Mouse (Mus musculus): ENCODE measurements around the gene Aimp2. TPM values are rescaled to one million over a fixed set of nuclear protein-coding genes. Genes with fewer than 3 reads are reported as not detected.

Gene Aimp2
- polyA plus RNA-seq, 1 experiment from 2014 or later = 114 TPM

DNA sequence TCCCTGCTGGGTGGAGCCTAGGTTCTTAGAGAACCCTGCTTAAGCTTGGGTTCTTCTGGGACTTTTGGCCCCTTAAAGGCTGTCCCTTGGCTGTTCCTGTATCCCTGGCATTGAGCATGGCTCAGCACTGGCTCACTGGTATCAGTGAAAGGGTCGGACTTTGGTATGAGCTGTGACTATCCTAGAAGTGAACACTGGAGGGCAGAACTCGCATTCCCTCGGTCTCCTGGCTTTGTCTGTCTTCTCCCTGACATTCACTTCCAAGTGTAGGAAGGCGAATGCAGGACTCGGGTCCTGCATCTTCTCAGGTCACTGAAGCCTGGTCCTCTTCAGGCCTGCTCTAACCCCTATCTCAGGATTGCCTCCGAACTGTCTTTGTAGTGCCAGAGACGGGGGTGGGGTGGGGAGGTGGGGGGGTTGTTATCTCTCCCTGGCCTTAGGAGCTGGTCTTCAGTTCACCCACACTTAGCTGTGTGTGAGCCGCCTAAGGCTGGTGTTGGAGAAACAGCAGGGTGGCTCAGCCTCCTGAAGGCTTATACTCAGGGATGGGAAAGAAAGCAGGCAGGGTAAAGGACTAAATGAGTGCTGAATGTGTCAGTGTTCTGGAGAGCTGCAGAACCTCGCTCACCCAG is 17.3 kb downstream of the Aimp2 start:
- WGBS = 77% methylated on average over 9 of the region's 9 CpGs
- ATAC-seq (ENCODE audit: insufficient number of reproducible peaks, low FRiP score, low TSS enrichment, low read depth) (no peak), DNase-seq (ENCODE audit: low spot score) (no peak)
- Histone ChIP-seq H3K9me3 (ENCODE audit: control insufficient read depth, low read length) (no peaks in the 10 kb centered on the region), H3K36me3 (ENCODE audit: control insufficient read depth, insufficient read depth, low read length) (peaks cover 7% of the 10 kb centered on the region; the same call in 1 of the 2 replicates), H3K4me3 (ENCODE audit: low read depth, low read length) (no peak overlapping the region), H3K27ac (replicated peaks; ENCODE audit: low read depth, low read length) (no peak overlapping the region), H3K27me3 (ENCODE audit: control insufficient read depth, insufficient read depth, low read length) (no peaks in the 10 kb centered on the region), H3K9ac (ENCODE audit: low read length) (no peak overlapping the region), H3K4me1 (ENCODE audit: control insufficient read depth, insufficient read depth, low read length) (no peaks in the 10 kb centered on the region), H3K4me2 (ENCODE audit: low read depth, severe bottlenecking) (no peak overlapping the region)

DNA sequence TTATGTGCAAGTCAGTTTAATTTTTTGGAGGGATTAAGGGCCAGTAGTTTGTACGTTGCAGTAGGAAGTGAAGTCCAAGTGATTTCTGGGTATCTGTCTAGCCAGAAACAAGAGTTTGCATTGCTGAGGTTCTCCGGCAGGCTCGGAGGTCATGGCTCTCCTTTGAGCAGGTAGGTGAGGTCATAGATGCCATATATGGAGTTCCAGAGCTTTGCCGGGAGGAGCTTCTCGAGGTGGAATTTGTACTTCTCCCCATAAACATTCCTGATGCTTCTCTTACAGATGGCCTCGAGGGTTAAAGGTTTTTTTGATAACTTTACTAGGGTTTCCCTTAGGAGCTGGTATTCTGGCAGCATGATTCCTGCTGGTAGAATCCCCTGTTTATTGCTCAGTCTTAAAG is 18.9 kb downstream of the Aimp2 start:
- Histone ChIP-seq H3K9me3 (ENCODE audit: control insufficient read depth, low read length) (no peaks in the 10 kb centered on the region), H3K9ac (ENCODE audit: low read length) (no peak overlapping the region), H3K4me3 (ENCODE audit: low read depth, low read length) (no peak overlapping the region), H3K4me1 (ENCODE audit: control insufficient read depth, insufficient read depth, low read length) (no peaks in the 10 kb centered on the region), H3K36me3 (ENCODE audit: control insufficient read depth, insufficient read depth, low read length) (peaks cover 13% of the 10 kb centered on the region), H3K27me3 (ENCODE audit: control insufficient read depth, insufficient read depth, low read length) (no peaks in the 10 kb centered on the region), H3K27ac (replicated peaks; ENCODE audit: low read depth, low read length) (no peak overlapping the region), H3K4me2 (ENCODE audit: low read depth, severe bottlenecking) (no peak overlapping the region)
- DNase-seq (ENCODE audit: low spot score) (no peak), ATAC-seq (ENCODE audit: insufficient number of reproducible peaks, low FRiP score, low TSS enrichment, low read depth) (no peak)
- WGBS = 75% methylated on average over 6 of the region's 6 CpGs

DNA sequence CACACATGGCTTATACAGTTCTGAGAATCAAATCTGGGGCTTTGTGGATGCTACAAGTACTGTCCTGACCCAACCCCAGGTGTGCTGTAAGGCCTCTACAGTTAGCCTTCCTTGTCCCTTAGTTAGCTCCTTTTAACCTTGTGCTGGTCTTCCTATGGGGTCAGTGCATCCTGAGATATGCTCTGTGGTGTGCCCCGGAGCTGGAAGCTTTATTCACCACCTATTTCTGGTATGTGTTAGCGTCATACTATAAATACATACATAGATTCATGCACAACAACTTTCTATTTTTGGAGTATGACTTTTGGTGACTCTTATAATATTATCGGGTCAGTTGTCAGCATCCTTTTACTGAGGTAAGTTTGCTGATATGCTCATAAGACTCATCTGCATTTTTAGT is 24.4 kb downstream of the Aimp2 start:
- peaks cover 30% of the 10 kb centered on the region for H3K36me3 ChIP-seq (ENCODE audit: control insufficient read depth, insufficient read depth, low read length)
- 95% methylated on average over 3 of the region's 3 CpGs for WGBS
- no peak overlapping the region for H3K27ac ChIP-seq (replicated peaks; ENCODE audit: low read depth, low read length)
- ATAC-seq (ENCODE audit: insufficient number of reproducible peaks, low FRiP score, low TSS enrichment, low read depth) = no peak
- H3K27me3 ChIP-seq (ENCODE audit: control insufficient read depth, insufficient read depth, low read length) = no peaks in the 10 kb centered on the region
- no peak for DNase-seq (ENCODE audit: low spot score)
- no peaks in the 10 kb centered on the region for H3K9me3 ChIP-seq (ENCODE audit: control insufficient read depth, low read length)
- H3K9ac ChIP-seq (ENCODE audit: low read length) = no peak overlapping the region
- H3K4me3 ChIP-seq (ENCODE audit: low read depth, low read length) = no peak overlapping the region
- H3K4me2 ChIP-seq (ENCODE audit: low read depth, severe bottlenecking) = no peak overlapping the region
- no peaks in the 10 kb centered on the region for H3K4me1 ChIP-seq (ENCODE audit: control insufficient read depth, insufficient read depth, low read length)

- Histone ChIP-seq H3K4me1 (ENCODE audit: control insufficient read depth, insufficient read depth, low read length) (no peaks in the 10 kb centered on the region), H3K4me2 (ENCODE audit: low read depth, severe bottlenecking) (no peak overlapping the region), H3K36me3 (ENCODE audit: control insufficient read depth, insufficient read depth, low read length) (peaks cover 12% of the 10 kb centered on the region; the same call in 1 of the 2 replicates), H3K27ac (replicated peaks; ENCODE audit: low read depth, low read length) (no peak overlapping the region), H3K9ac (ENCODE audit: low read length) (no peak overlapping the region), H3K27me3 (ENCODE audit: control insufficient read depth, insufficient read depth, low read length) (no peaks in the 10 kb centered on the region), H3K4me3 (ENCODE audit: low read depth, low read length) (no peak overlapping the region), H3K9me3 (ENCODE audit: control insufficient read depth, low read length) (no peaks in the 10 kb centered on the region)
- ATAC-seq (ENCODE audit: insufficient number of reproducible peaks, low FRiP score, low TSS enrichment, low read depth) (no peak), DNase-seq (ENCODE audit: low spot score) (no peak)
- 72% methylated on average over 4 of the region's 4 CpGs for WGBS
Observed at GRCm38 (mm10) chr5:143874571-143874970, 35.1 kb downstream of the Aimp2 start.

DNA sequence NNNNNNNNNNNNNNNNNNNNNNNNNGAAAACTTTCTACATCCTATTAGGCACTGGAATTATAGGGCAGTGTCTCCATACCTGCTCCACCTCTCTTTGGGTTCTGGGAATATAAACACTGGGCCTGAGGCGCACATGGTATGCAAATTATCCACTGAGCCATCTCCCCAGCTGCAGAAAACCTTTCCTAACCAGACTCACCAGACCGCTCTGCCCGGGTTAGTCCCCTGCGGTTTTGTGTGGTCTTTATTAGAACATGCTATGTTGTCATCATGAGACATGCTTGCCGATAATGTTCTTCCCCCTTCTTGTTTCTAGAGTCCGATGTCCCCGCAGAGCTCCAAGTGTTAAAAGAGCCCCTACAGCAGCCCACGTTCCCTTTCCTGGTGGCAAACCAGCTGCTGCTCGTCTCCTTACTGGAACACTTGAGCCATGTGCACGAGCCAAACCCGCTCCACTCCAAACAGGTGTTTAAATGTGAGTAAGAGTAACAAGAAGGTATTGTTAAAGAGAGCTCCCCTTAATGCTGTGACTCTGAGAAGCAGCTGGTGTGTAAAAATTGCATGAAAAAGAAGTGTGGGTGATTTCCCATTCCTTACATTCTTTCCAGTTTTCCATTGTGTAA is 38.0 kb downstream of the Aimp2 start:
- Histone ChIP-seq H3K36me3 (ENCODE audit: control insufficient read depth, insufficient read depth, low read length) (peaks cover 8% of the 10 kb centered on the region; the same call in 1 of the 2 replicates), H3K27me3 (ENCODE audit: control insufficient read depth, insufficient read depth, low read length) (no peaks in the 10 kb centered on the region)
- DNase-seq (ENCODE audit: low spot score) = no peak

More for the DNA sequence above, 38.0 kb downstream of the Aimp2 start:
- no peak overlapping the region for H3K4me2 ChIP-seq (ENCODE audit: low read depth, severe bottlenecking)
- no peaks in the 10 kb centered on the region for H3K9me3 ChIP-seq (ENCODE audit: control insufficient read depth, low read length)
- H3K4me3 ChIP-seq (ENCODE audit: low read depth, low read length) = no peak overlapping the region
- H3K27ac ChIP-seq (replicated peaks; ENCODE audit: low read depth, low read length) = no peak overlapping the region
- ATAC-seq (ENCODE audit: insufficient number of reproducible peaks, low FRiP score, low TSS enrichment, low read depth) = no peak
- H3K9ac ChIP-seq (ENCODE audit: low read length) = no peak overlapping the region
- WGBS = 89% methylated on average over 11 of the region's 11 CpGs
- H3K4me1 ChIP-seq (ENCODE audit: control insufficient read depth, insufficient read depth, low read length) = no peaks in the 10 kb centered on the region

Other genes with a start within 250 kb of the Aimp2 start
- 33.5 and 39.5 TPM in 2 replicates for gene Usp42, start 177.6 kb downstream of the Aimp2 start, polyA plus RNA-seq (2014; fragmentation: Nextera tagmentation; extraction: Ambion mirVana)
- gene Eif2ak1, start 92.1 kb downstream of the Aimp2 start, polyA plus RNA-seq (2014; fragmentation: Nextera tagmentation; extraction: Ambion mirVana) = 50.1 and 55.1 TPM in 2 replicates
- 0.21 TPM in 2 replicates for gene Ankrd61, start 12.2 kb downstream of the Aimp2 start, polyA plus RNA-seq (2014; fragmentation: Nextera tagmentation; extraction: Ambion mirVana)
- 39.1 and 39.3 TPM in 2 replicates for gene Pms2, start 117 bp upstream of the Aimp2 start, polyA plus RNA-seq (2014; fragmentation: Nextera tagmentation; extraction: Ambion mirVana)
- gene Gm42421, start 18.3 kb upstream of the Aimp2 start, polyA plus RNA-seq (2014; fragmentation: Nextera tagmentation; extraction: Ambion mirVana) = 0.69 and 0.87 TPM in 2 replicates
- 0.68 and 0.73 TPM in 2 replicates for gene Rsph10b, start 23.2 kb upstream of the Aimp2 start, polyA plus RNA-seq (2014; fragmentation: Nextera tagmentation; extraction: Ambion mirVana)
- 110 and 113 TPM in 2 replicates for gene Ccz1, start 105.0 kb upstream of the Aimp2 start, polyA plus RNA-seq (2014; fragmentation: Nextera tagmentation; extraction: Ambion mirVana)
- not detected in 2 replicates for gene Ocm, start 116.8 kb upstream of the Aimp2 start, polyA plus RNA-seq (2014; fragmentation: Nextera tagmentation; extraction: Ambion mirVana)
- gene Lmtk2, start 190.6 kb upstream of the Aimp2 start, polyA plus RNA-seq (2014; fragmentation: Nextera tagmentation; extraction: Ambion mirVana) = 4.4 and 4.6 TPM in 2 replicates